Mouse (Mus musculus) bone marrow macrophage, adult 2 months (primary cell): ENCODE data around the gene Nckap5l.

Experiments
- CTCF ChIP-seq: IDR thresholded peaks from 2 replicates; pipeline ENCODE4 v1.5.1; 2012; ENCODE audit warnings: low read depth, mild to moderate bottlenecking, low read length, moderate library complexity
- POLR2A ChIP-seq: IDR thresholded peaks from 2 replicates; pipeline ENCODE4 v1.6.1; 2012; ENCODE audit warnings: mild to moderate bottlenecking, low read depth, low read length, borderline replicate concordance

DNA sequence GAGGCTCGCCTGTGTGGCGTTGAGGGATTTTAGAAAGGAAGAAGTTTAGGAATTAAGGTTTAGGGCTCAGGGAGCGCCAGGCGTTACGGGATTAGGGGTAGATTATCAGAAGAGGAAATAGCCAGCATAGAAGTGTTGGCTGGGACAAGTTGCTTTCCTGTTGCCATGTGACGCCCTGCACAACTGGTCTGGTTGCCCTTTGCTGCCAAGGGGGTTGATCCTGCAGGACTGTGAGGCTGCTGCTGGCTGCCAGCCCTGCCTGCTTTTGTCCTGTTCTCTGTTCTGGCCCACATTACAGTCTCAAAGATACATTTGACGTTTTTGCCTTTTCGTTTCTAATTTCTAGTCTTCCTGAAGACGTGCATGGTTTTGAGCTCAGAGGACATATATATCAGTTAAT, 52.4 kb downstream of the Nckap5l start:
- TF ChIP-seq CTCF: no peak
- TF ChIP-seq POLR2A: no peak
